Mouse (Mus musculus) Muller cell, postnatal 12 days (primary cell): ENCODE results near the gene 3110082I17Rik.

ENCODE experiments used
- DNase-seq: peaks from one replicate; pipeline ENCODE4 v3.0.0-alpha.2; 2015; ENCODE audit errors: inconsistent ontology term

3110082I17Rik gene

DNA sequence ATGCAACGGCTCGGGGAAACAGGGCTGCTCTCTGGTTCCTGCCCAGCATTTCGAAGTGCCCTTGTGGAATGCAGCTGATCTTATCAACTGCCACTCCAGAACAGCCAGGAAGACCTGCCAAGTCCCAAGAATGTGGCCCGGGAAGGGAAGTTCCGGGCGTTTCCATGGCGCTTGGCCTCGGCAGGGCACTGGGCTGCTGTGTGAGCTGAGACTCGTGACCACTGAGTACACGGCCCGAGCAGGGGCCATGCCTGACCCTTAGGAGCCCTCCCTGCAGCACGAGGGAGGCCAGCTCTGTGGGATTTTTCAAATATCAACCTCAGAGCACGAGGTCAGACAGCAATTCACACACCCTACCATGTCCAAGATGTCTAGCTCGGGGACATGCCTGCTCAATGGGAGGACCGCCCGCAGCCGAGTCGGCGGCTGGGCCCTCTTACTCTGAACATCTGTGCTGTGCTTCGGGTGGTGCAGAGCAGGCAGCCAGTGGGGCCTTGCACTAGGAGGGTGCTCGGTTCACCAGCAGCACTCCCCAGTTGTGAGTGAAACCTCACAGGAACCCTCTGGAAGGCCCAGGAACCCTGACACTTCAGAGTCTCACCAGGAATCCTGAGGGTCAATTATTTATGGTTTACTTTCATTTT, 81.2 kb downstream of the 3110082I17Rik start:
- DNase-seq: peak; percentile 95

DNA sequence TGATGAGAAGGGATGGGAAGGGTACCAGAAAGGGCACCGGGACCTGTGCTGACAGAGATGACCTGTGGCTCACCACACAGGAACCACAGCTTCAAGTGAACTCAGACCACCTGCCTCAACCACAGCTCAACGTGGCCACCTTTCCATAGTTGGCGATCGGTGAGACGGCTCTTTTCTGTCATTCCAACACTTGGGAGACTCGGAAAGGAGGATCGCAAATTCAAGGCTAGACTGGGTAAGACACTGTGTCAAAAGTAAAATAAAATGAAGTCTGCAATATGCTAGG, 82.1 kb downstream of the 3110082I17Rik start:
- no peak for DNase-seq

DNA sequence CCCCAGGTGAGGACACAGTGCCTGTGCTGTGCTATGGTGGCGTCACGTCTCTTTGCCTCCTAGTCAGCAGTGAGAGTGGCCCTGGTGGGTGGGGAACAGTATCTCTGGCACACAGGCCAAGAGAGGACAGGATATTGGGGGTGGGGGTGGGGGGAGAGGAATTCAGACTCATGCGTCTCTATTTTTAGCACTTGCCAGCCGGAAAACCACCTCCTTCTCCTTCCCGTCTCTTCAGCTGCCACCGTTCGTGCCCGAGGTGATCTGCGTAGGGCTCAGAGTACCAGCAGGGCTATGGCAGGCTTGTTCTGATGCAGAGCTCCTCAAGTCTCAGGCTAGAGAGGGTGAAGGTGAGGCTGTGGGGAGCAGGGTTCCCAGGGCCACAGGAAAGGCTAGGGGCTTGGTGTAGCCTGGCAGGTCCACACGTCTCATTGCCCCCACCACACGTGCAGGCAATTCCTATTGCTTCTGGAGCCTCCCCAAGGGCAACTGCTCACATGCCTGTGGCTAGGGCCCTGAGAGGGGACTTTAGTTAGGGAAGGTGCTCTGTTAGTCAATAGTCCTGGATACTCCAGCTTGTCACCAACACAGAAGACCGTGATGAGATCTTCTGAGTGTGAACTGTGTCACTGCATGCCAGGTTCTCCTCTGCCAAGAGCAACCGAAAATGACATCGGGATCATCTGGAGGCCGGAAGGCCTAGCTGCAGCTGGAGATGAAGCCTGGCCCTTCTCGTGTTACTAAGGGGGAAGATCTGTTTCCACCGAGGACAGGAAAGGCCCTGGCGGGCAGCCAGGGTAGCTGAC, 82.7 kb downstream of the 3110082I17Rik start, which contains the start of gene Gpr146:
Gpr146 (plus strand) TSS at position 230 of the 803 bp plus-strand sequence.
- DNase-seq: peak; percentile 63

DNA sequence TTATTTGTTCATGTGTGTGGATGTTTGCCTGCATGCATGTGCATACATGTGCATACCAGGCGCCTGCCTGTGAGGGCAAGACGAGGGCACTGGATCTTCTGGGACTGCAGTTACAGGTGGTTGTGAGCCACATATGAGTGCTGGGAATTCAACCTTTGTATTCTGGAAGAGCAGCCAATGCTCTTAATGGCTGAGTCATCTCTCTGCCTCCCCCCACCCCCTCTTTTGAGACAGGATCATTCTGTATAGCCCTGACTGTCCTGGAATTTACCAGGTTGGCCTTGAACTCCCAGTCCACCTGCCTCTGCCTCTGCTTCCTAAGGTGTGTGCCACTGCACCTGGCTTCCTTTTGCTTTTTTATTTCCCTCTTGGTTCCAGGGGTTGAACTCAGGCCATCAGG, 85.5 kb downstream of the 3110082I17Rik start:
- DNase-seq: no peak

DNA sequence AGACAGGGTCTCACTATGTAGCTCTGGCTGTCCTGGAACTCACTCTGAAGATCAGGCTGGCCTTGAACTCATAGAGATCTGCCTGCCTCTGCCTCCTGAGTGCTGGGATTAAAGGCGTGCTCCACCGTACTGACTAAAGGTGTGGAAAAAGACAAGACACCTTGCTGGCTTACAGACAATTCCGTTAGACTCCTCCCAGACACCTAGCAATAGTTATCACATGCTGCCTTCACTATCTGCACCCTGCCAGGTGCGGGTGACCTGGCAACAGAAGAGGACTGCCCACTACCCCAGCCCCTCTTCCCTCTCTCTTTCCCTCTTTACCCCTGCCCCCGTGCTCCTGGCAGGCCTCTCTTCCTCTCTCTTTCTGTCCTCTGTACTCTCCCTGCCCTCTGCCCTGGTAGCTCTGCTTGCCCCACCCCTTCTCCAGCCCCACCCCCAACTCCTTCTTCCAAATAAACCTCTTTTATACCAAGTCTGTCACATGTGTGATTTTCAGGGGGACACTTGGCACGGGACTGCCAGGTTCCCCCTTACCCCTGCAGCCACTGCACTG, 86.4 kb downstream of the 3110082I17Rik start:
- no peak for DNase-seq

DNA sequence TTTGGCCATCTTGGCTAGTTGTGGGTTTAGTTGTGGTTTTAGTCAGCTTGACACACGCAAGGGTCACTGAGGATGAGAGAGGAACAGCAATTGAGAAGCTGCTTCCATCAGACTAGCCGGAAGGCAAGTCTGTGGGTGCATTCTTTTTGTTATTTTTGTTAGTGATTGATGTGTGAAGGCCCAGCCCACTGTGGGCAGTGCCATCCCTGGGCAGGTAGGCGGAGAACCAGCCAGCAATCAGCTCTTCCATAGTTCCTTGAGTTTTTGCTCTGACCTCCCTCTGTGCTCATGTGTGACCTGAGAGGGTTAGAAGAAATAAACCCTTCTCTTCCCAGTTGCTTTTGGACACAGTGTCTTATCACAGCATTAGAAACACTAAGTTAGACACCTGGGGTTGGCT, 87.2 kb downstream of the 3110082I17Rik start:
- no peak for DNase-seq

DNA sequence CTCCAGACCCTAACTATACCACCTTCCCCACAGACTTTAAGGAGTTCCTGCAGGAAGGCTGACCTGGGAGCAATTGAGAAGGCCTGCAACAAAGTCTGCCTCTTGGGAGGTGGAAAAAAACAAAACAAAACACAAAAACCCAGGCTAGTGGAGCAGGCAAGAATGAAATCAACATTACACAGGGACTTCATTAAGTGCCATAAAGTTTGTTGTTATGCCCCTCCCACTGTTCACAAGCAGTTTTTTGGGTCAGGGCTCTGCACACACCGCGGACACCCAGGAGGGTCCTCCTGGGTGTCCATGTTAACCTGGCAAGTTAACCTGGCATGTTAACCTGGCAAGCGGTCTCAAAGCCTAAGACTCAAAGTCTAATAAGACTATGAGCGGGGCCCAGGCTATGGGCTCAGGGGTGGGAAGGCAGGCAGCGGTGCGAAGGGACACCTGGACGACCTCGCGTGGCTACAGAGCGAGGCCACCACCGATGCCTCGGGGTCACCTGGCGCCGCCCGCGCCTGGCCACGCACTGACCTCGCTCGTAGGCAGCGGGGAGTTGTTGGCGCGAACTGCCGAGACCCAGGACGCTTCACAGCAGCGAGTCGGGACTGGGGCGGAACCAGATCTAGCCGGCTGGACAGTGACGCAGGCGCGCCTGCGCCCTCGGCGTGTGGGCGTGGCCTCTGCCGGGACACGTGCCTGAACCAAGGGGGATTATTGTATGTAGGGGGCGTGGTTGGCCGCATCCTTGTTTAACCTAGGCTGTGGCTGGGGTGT, 88.5 kb downstream of the 3110082I17Rik start:
- peak; percentile 92 for DNase-seq

DNA sequence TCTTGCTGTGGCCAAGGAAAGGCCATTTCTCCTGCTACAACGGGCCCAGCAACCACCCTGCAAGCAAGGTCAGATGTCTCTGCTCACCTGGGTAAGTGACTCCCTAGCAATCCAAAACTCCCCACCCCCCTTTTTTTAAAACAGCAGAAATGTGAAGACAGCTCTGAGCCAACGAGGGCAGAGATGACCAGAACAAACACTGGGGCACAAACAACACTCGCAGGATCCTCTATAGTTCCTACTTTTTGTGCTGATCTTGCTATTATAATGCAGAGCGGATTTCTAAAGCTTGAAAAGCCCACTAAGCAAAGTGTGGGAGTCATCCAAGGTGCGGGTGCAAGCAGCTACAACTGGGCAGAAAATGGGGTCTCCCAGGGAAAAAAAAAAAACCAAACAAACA, 89.2 kb downstream of the 3110082I17Rik start:
- DNase-seq: no peak

DNA sequence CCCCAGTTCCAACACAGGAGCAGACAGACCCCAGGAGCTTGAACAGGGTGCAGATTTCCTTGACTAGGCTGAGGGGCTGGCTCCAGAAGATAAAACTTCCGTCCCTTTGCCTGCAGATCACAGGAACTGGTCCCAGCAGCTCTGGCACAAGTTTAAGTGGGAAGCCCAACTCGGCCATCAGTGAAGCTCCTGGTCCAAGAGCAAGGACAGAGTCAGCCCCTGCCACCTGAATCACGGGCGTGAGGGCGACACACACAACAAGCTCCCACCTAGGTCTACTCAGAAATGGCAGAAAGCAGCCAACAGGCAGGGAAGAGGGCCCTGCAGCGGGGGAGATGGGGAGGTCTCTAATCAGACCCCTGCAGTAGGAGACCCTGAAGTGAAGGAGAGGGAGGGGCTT, 90.0 kb downstream of the 3110082I17Rik start:
- DNase-seq: no peak

DNA sequence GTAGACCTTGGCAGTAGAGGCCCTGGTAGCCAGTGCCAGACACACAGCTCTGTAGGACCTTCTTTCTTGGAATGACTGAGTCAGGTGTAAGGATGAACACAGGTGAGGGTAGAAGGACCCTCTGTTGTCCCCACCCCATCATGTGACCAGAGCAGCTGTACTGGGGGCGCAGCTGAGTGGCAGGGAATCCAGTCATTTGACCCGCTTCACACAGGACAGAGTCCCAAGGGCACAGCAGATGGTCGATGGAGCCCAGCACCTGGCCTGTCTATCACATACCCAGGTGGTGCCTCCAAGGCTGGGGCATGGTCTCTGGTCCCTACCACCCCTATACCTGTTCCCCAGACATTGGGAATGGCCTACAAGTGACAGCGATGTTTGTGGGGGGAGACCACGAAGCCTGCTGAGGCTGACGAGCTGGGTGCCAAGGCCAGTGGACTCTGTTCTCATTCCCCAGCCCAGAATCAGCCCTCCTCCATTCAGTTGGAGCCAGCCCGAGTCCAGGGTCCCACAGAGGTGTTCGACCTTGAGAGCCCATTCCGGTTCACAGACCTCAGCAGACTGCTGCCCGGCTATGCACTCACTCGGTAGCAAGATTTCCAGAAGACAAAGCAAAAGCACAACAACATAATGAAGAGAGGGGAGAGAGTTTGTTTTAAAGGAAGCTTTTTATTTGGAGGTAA, 91.5 kb downstream of the 3110082I17Rik start:
- no peak for DNase-seq

DNA sequence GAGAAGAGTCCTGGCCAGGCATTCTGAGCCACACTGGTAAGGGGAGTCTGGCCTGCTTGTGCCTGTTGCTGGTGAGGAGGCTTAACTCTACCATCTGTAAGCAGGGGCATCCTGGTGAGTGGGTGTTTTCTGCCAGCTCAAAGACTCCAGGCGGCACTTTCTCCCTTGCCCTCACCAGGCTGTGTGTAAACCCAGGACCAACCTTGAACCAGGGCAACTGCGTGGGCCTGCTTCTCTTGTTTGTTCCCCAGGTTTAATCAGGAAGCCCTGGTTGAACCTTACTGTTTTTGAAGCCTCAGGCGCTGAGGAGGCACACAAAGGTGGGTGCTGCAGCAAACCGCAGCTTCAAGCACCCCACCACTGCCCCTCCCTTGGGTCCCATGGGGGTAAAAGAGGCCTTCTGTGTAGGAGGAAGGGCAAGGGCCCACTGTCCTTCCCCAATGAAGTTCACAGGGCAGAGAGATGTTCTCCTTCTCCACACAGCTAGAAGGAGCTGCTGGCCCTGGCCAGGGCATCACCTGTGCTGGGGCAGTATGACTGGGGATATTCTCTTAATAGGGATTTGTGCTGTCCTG, 92.4 kb downstream of the 3110082I17Rik start:
- no peak for DNase-seq

DNA sequence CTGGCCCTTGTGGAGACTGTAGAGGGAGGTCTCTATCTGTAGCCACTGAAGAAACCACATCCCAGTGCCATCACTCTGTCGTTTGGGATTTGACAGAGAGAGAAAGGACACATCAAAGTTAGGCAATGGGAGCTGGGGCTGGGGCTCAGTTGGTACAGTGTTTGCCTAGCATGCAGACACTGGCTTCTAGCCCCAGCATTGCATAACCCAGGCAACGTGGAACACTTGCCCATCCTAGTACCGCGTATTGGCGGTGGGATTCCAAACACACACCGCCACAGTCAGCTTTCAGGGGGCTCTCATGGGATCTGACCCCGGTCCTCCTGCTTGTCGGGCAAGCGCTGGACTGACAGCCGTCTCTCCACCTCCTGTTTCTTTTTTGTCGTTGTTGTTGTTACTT, 93.8 kb downstream of the 3110082I17Rik start:
- DNase-seq: no peak

DNA sequence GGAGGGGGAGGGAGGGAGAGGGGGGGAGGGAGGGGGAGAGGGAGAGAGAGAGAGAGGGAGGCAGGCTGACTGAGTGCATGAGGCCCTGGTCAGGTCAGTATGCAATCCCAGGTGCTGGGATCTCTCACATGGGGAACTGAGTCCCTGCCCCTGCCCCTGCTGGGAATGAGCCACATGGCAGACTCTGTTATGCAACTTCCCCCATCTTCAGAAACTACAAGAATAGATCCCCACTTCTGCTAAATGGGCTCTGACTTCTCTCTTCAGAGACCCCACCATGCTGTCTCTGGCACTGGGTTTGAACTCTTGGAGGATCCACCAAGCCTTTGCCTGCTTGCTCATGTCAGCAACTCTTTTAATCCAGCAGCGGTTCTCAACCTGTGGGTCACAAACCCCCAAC, 94.5 kb downstream of the 3110082I17Rik start:
- no peak for DNase-seq

DNA sequence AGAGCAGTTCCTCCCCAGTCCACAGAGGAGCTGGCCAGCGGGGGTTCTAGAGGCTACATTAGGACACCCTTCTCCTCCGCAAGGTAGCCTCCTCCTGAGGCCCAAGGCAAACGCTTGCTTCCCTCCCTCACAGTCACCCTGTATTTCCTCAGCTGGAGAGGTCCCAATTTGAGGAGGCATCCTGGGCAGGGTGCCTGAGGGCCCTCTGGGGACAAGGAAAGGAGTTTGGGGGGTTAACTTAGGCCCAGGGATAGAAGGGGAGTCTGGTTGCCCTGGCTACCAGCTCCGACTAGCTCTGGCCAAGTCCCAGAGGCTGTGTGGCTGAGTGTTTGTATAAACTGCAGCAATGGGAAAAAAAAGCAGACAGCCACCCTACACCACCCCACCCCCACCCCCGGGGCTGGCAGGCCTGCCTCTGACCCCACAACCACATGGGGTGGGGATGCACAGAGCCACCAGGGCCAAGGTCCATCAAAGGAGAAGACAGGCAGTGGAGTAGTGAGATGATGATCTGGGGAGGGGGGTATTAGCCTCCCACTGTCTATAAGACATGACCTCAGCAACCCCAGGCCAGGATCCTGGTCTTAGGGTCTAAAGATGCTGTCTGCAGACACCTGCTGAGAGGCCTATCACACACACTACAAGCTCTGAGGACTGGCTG, 95.3 kb downstream of the 3110082I17Rik start:
- no peak for DNase-seq

DNA sequence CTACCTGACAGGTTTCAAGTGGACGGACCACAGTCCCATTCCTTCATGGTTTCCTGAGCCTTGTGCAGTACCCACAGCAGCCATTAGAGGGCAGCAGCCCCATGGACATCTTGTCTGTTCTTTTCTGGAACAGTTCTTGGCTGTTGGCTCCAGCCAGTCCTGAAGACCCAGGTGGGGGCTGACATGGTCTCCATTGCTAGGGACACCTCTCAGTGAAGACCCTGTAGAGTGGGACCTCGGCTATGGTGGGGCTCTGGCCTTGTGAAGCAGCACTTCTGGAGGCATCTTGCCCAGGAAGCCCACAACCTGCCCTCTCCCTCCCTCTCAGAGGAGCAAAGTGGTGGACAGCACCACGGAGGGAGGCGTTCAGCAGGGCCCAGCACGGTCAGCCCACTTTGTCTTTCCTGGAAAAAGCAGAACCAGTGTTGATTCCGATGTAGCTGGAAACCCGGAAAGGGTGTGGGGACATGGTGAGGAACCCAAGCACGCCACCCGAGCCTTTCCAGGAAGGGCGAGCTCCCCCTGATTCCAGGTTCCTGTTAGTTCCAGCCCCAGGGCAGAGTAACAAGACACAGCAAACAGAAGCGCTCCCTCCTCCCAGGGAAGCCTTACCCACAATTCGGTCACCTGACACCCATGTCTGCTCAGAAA, 95.9 kb downstream of the 3110082I17Rik start:
- peak; percentile 66 for DNase-seq

DNA sequence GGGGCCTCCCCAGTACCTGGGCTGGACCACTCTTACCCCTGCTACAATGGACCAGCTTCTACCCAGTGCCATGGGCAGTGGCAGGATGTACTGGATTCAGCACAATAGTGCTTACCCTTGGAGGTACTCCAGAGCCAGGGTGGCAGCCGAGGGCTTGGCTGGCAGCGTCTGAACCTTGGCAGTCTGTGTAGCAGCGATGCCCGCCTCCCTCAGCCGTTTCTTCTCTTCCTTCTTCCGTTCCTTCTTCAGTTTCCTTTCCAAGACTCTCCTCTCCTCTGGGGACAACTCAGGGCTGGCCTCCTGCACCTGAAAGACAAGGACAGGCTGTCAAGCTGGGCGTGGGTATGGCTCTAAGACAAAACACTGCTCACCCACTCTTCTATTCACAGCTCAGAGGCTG, 96.5 kb downstream of the 3110082I17Rik start:
- no peak for DNase-seq

DNA sequence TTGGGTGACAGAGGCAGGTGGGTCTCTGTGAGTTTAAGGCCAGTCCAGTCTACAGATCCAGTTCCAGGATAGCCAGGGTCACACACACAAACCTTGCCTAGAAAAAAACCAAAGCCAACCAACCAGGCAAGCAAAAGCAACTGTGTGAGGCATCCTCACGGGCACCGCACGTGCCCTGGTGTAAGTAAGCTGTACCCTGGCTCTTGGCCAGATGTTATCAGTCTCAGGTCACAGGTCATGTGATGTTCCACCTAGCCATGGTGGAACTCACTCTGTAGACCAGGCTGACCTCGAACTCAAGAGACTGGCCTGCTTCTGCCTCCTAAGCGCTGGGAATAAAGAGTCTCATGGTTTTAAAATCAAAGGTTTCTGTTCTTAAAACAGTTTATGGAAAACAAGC, 101.1 kb downstream of the 3110082I17Rik start:
- DNase-seq: no peak

DNA sequence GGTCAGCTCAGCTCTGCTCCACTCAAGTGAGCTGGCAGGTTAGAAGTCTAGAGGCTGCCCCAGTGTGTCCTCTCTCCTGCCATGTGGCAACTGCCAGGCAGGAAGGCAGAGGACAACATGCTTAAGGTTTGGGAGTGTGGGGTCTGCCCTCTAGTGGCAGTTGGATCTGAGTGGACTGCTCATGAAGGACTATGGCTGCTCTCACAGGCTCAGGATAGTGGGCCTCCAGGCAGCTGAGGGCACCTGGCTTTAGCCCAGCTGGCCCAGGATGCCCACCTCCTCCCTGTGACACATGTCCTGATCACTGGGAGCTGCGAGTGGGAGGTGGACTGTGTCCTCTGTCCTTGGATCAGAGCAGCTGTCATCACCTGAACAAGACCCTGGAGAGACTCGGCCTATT, 101.7 kb downstream of the 3110082I17Rik start:
- DNase-seq: no peak

DNA sequence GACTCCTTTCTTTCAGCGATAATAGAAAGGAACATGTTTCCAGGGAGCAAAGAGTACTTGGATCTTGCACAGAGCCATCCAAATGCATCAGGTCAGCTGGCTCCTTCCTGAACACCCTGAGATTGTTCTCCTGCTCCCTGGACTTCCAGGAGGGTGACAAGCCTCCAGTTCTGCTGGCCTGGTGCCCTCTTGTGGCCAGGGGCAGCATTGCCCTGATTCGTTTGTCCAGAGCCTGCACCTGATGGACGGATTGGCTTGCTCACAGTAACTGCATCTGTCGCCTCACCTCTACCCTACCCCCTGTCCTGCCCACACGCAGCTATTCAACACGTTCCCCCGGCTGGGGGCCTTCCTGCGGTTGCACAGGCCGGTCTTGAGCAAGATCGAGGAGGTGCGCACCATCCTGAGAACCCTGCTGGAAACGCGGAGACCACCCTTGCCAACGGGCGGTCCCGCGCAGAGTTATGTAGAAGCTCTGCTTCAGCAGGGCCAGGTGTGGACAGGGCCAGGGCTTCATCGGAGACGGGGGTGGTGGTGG, 105.0 kb downstream of the 3110082I17Rik start:
- peak; percentile 72 for DNase-seq

DNA sequence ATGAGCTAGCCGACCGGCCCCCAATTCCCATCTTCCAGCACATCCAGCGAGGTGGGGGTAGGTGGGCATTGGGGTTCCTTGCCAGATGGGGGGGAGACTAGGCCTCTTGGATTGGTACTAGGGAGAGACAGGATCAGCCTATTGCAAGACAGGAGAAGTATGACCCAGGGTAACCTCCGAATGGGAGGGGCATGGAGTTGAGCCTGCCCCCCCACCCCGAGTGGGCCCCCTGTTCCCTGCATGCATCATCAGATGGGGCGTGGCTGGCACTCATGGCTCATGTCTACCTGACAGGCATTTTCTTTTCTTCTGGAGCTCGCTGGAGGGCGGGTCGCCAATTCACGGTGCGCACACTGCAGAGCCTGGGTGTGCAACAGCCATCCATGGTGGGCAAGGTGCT, 106.4 kb downstream of the 3110082I17Rik start:
- no peak for DNase-seq
